Mouse (Mus musculus) C2C12 (cell line): ENCODE measurements around the gene Uhrf1. TPM values are rescaled to one million over a fixed set of nuclear protein-coding genes. Genes with fewer than 3 reads are reported as not detected.

Experiments
- H3K27me3 ChIP-seq: one replicate; pipeline ENCODE4 v1.6.1; 2011; ENCODE audit not compliant: control insufficient read depth, insufficient read depth, insufficient read length
- H3K36me3 ChIP-seq: one replicate; pipeline ENCODE4 v1.6.1; 2011; ENCODE audit not compliant: control insufficient read depth, insufficient read depth
- H3K4me3 ChIP-seq: one replicate; pipeline ENCODE4 v1.5.1; 2011; ENCODE audit warnings: mild to moderate bottlenecking, control low read depth; ENCODE audit not compliant: poor library complexity, insufficient read depth, severe bottlenecking
- H3K79me2 ChIP-seq: one replicate; pipeline ENCODE4 v1.6.1; 2011; ENCODE audit not compliant: control insufficient read depth, insufficient read depth
- H3K79me3 ChIP-seq: one replicate; pipeline ENCODE4 v1.6.1; 2011; ENCODE audit warnings: low read depth, control low read depth
- H3ac ChIP-seq: one replicate; pipeline ENCODE3; 2011; ENCODE audit warnings: low read depth; ENCODE audit not compliant: control insufficient read depth, insufficient read length
- CEBPB ChIP-seq: IDR thresholded peaks from one replicate; pipeline ENCODE4 v1.6.1; 2011; ENCODE audit warnings: low read depth, mild to moderate bottlenecking, control low read depth, moderate library complexity
- CTCF ChIP-seq: IDR thresholded peaks from one replicate; pipeline ENCODE4 v1.5.1; 2011; ENCODE audit not compliant: control insufficient read depth, insufficient read depth, insufficient read length
- FOSL1 ChIP-seq: IDR thresholded peaks from one replicate; pipeline ENCODE4 v1.8.0; 2011; ENCODE audit warnings: mild to moderate bottlenecking, low read length; ENCODE audit not compliant: poor library complexity, insufficient read depth, severe bottlenecking
- MAX ChIP-seq: IDR thresholded peaks from one replicate; pipeline ENCODE4 v1.6.1; 2011; ENCODE audit warnings: mild to moderate bottlenecking, control low read depth
- MYOD1 ChIP-seq: IDR thresholded peaks from one replicate; pipeline ENCODE4 v1.6.1; 2011; ENCODE audit warnings: low read depth; ENCODE audit not compliant: control insufficient read depth, insufficient read length
- MYOG ChIP-seq: IDR thresholded peaks from one replicate; pipeline ENCODE4 v1.6.1; 2011; ENCODE audit not compliant: control insufficient read depth, insufficient read length; ENCODE audit errors: extremely low read depth
- USF1 ChIP-seq: IDR thresholded peaks from one replicate; pipeline ENCODE4 v1.6.1; 2011; ENCODE audit warnings: low read depth, mild to moderate bottlenecking, control low read depth, moderate library complexity
- polyA plus RNA-seq: library from polyadenylated mRNA; unstranded; fragments of >200 nt; fragmentation: generic; extraction: Trizol; gene quantifications from one replicate; pipeline ENCODE4 v1.2.1, GENCODE M21; 2012; ENCODE audit warnings: missing spikeins

Gene Uhrf1
- polyA plus RNA-seq, 1 experiment, result 93.0 TPM

DNA sequence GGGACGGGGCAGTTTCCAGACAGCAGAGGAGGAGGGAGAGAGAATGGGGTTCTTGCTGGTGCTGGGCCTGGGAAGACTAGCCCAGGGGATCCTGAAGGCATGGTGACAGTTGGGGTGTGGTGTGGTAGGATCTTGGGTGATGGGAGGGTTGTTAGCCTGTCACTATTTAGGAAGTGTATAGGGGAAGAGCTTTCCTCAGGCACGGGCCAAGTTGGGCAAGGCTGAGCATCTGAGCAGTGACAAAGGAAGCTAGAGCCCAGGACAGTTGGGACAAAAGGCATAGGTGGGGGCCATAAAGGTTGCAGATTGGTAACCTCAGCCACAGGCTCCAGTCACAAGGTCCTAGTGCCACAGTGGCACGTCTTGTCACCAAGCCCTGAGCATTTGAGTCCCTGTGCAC lies 40.3 kb downstream of the Uhrf1 start:
- no peak overlapping the region for H3ac ChIP-seq
- no peaks in the 10 kb centered on the region for H3K79me2 ChIP-seq
- H3K27me3 ChIP-seq, result no peaks in the 10 kb centered on the region
- no peak overlapping the region for H3K4me3 ChIP-seq
- H3K36me3 ChIP-seq, result no peaks in the 10 kb centered on the region
- TF ChIP-seq FOSL1, result no peak
- no peak for TF ChIP-seq CEBPB
- no peak for TF ChIP-seq USF1
- no peak for TF ChIP-seq CTCF
- no peak for TF ChIP-seq MAX
- no peak for TF ChIP-seq MYOG
- no peak for TF ChIP-seq MYOD1
- no peaks in the 10 kb centered on the region for H3K79me3 ChIP-seq

DNA sequence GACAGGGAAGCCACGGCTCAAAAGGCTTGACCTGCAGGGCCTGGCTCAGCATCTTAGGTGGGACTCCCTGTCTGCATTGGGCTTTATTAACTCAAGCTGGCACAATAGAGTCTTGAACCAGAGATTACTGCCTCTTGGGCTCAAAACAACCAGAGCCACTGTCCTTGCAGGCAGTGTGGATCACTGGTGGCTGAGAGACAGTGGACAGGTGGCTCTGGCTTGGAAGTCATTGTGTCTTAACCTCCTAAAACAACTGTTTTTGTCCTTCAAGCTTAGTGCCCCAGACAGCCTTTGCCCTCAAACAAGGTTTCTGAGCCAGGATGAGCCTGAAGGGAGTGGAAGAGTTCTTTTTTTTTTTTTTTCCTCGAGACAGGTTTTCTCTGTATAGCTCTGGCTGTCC lies 42.2 kb downstream of the Uhrf1 start:
- Histone ChIP-seq H3K27me3 (no peaks in the 10 kb centered on the region), H3K36me3 (no peaks in the 10 kb centered on the region), H3ac (no peak overlapping the region), H3K79me3 (no peaks in the 10 kb centered on the region), H3K79me2 (no peaks in the 10 kb centered on the region), H3K4me3 (no peak overlapping the region)
- TF ChIP-seq CEBPB, result no peak
- TF ChIP-seq USF1, result no peak
- TF ChIP-seq MYOD1, result no peak
- TF ChIP-seq FOSL1, result no peak
- TF ChIP-seq MAX, result no peak
- no peak for TF ChIP-seq MYOG
- TF ChIP-seq CTCF, result no peak

DNA sequence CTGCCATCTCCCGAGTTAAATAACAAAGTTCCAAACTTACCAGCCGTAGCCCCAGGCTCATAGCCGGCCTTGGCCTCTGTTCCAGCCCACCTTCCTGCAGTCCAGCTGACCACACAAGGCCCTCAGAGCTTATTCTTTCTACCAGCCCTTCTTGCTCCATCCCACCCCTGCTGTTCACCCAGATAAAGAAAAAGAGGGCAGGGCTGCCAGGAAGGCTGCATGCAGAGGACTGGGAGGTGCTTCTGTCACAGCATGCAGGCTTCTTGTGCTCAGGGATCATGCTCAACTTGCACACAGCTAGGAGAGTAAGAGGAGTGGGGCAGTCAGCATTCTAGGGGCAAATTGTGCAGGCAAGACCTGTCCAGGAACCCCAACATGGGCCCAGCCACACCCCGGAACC lies 45.0 kb downstream of the Uhrf1 start:
- H3K79me2 ChIP-seq, result no peaks in the 10 kb centered on the region
- no peak for TF ChIP-seq MAX
- TF ChIP-seq MYOD1, result no peak
- no peak for TF ChIP-seq CTCF
- no peak for TF ChIP-seq CEBPB
- TF ChIP-seq USF1, result no peak
- TF ChIP-seq FOSL1, result no peak
- TF ChIP-seq MYOG, result no peak

DNA sequence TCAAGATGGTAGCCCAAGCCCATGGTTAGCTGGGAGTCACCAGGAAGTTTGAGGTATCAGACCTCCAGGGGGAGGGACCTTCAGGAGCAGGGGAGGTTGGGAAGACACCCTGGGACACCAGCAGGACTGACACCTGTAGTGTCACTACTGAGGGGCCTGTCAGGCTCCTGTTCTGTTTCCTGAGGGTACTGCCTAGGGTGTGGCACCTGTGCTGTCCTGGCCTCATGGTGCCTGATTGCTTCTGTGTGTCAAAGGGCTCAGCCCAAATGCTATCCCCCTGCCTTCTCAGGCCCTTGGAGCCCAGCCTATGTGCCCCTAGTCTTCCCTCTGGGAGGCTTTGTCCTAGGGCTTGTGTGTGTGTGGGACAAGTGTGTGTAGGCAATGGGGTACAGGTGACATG lies 45.5 kb downstream of the Uhrf1 start:
- no peaks in the 10 kb centered on the region for H3K79me3 ChIP-seq

More for the DNA sequence above, 45.0 kb downstream of the Uhrf1 start:
- Histone ChIP-seq H3K27me3 (no peaks in the 10 kb centered on the region), H3K36me3 (no peaks in the 10 kb centered on the region), H3K4me3 (no peak overlapping the region), H3ac (no peak overlapping the region), H3K79me3 (no peaks in the 10 kb centered on the region)

DNA sequence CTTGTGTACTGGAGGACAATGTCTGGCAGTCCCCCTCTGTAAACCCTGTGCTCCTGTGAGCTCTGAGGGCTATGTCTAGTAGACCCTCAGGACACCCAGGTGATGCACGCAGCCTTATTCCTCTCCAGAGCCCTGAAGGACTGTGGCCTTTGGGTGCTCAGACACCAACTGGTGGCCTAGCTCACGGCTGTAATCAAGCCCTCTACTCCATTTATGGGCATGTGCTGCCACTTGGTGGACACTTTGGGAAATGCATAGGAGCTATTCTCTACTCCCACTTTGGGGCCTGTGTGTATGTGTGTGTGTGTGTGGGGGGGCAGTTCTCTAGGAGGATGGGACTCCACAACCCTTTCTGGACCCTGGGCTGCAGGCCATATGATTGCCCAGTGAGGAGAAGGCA lies 47.6 kb downstream of the Uhrf1 start:
- no peaks in the 10 kb centered on the region for H3K36me3 ChIP-seq
- TF ChIP-seq FOSL1 (no peak), CTCF (peak; percentile 64)
- H3K4me3 ChIP-seq, result no peak overlapping the region

More for the DNA sequence above, 45.5 kb downstream of the Uhrf1 start:
- no peaks in the 10 kb centered on the region for H3K27me3 ChIP-seq
- no peaks in the 10 kb centered on the region for H3K36me3 ChIP-seq
- TF ChIP-seq MYOG (no peak), MYOD1 (no peak)
- no peaks in the 10 kb centered on the region for H3K79me2 ChIP-seq
- H3ac ChIP-seq, result no peak overlapping the region
- H3K4me3 ChIP-seq, result no peak overlapping the region

DNA sequence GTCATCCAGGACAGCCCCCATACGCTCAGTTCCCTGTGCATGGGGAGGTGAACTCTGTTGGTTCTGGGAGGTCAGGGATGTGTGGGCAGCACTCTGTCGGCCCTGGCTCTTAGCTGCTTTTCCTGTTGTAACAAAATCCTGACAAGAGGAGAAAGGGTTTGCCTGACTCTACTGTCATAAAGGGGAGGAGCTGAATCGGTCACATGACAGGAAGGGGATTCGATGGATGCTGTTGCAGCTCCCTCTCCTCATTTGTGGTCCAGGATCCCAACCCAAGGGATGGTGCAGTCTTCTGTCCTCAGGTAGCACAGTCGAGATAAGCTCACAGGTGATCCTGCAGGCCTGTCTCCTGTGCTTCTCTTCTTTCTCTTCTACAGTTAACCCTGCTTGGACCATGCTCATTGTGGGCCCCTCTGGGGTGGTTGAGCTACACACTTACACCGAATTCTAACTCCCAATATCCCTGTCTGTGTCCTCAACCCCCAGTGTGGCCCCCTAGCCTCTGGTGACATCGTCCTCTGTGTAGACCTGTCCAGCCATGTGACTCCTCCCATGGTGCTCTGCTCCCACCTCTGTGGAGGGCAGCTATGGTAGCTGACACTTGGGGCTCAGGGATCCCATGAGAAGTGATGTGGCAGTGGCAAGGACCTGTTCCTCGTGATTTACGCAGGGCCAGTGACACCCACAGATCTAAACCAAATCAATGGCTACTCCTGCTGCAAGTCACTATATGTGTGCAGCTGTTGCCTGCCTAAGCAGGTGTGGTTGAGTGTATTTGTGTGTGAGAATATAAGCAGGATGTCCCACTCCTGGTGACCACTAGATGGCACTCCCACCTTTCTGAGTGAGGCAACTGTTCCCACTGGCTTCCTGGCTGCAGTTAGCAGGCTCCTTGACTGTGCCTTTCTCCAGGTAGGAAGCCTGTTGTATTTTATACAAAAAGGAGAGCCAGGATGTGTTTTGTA lies 54.1 kb downstream of the Uhrf1 start:
- no peaks in the 10 kb centered on the region for H3K36me3 ChIP-seq
- no peak overlapping the region for H3K4me3 ChIP-seq
- no peak overlapping the region for H3ac ChIP-seq
- no peaks in the 10 kb centered on the region for H3K79me3 ChIP-seq
- H3K27me3 ChIP-seq, result no peaks in the 10 kb centered on the region
- H3K79me2 ChIP-seq, result no peaks in the 10 kb centered on the region
- TF ChIP-seq CTCF (peak; percentile 75), MYOG (no peak), USF1 (peak; percentile 77), MYOD1 (peak; percentile 81)

More for the DNA sequence above, 47.6 kb downstream of the Uhrf1 start:
- H3K79me2 ChIP-seq, result no peaks in the 10 kb centered on the region
- no peaks in the 10 kb centered on the region for H3K79me3 ChIP-seq
- H3K27me3 ChIP-seq, result no peaks in the 10 kb centered on the region
- H3ac ChIP-seq, result no peak overlapping the region
